Mouse (Mus musculus): Measurements from ENCODE around the gene Il5.
A peak's percentile ranks its signal among the peaks of the same experiment; 100 is the strongest.

- TF ChIP-seq CTCF (IDR thresholded peaks at IDR 0.05; ENCODE audit: borderline replicate concordance, extremely low read depth, insufficient read depth, insufficient read length) (peak; percentile 67), POLR2A (IDR thresholded peaks at IDR 0.05; ENCODE audit: borderline replicate concordance, extremely low read depth, insufficient read depth, insufficient read length, poor library complexity, severe bottlenecking) (no peak)
Observed at GRCm38 (mm10) chr11:53736771-53737572, 16.4 kb downstream of the Il5 start.

Measured in brain, embryonic 14.5 days (tissue).